Mouse (Mus musculus) intestine, embryonic 16.5 days (tissue): Measurements from ENCODE around the gene Smpd3. TPM values are rescaled to one million over a fixed set of nuclear protein-coding genes. Genes with fewer than 3 reads are reported as not detected.
A peak's percentile ranks its signal among the peaks of the same experiment; 100 is the strongest.

Experiments used
- ATAC-seq: fragments of 200-750 bp; cut with Nextera tagmentation; 2 replicates; pipeline ENCODE4 v1.8.0; 2017; ENCODE audit warnings: moderate TSS enrichment, moderate library complexity
- H3K27ac ChIP-seq: fragments of 300-500 bp; sonication (generic); 2 replicates; pipeline ENCODE4 v1.5.1; 2014; ENCODE audit warnings: mild to moderate bottlenecking, low read length
- H3K27me3 ChIP-seq: fragments of 300-500 bp; sonication (generic); replicated peaks from 2 replicates; pipeline ENCODE4 v1.6.1; 2014; ENCODE audit warnings: low read length, control low read depth, mixed read lengths; ENCODE audit not compliant: control insufficient read depth, insufficient read depth
- H3K36me3 ChIP-seq: fragments of 300-500 bp; sonication (generic); 2 replicates; pipeline ENCODE4 v1.6.1; 2014; ENCODE audit warnings: low read length, control low read depth; ENCODE audit not compliant: control insufficient read depth, insufficient read depth
- H3K4me1 ChIP-seq: fragments of 300-500 bp; sonication (generic); 2 replicates; pipeline ENCODE4 v1.6.1; 2014; ENCODE audit warnings: low read length, control low read depth, mixed read lengths; ENCODE audit not compliant: control insufficient read depth, insufficient read depth
- H3K4me2 ChIP-seq: fragments of 300-500 bp; sonication (generic); 2 replicates; pipeline ENCODE4 v1.6.1; 2014; ENCODE audit warnings: low read depth, low read length, control low read depth
- H3K4me3 ChIP-seq: fragments of 300-500 bp; sonication (generic); 2 replicates; pipeline ENCODE4 v1.5.1; 2014; ENCODE audit warnings: mild to moderate bottlenecking, low read length
- H3K9ac ChIP-seq: fragments of 300-500 bp; sonication (generic); 2 replicates; pipeline ENCODE4 v1.6.1; 2014; ENCODE audit warnings: low read depth, low read length
- H3K9me3 ChIP-seq: fragments of 300-500 bp; sonication (generic); 2 replicates; pipeline ENCODE4 v1.6.1; 2016; ENCODE audit warnings: low read length, control low read depth; ENCODE audit not compliant: control insufficient read depth
- WGBS: fragments of 180-500 bp; shearing (Covaris S2); extraction: QIAGEN DNeasy Blood & Tissue Kit; methylation state at CpG from one replicate; pipeline ENCODE4 v1.1.7; 2014; 5-methylcytosine and 5-hydroxymethylcytosine counted together
- polyA plus RNA-seq: library from polyadenylated mRNA; unstranded; fragments of >200 nt; fragmentation: Nextera tagmentation; extraction: Ambion mirVana; gene quantifications from 2 replicates; pipeline ENCODE4 v1.2.1, GENCODE M21; 2015

Gene Smpd3
- polyA plus RNA-seq, 1 experiment from 2014 or later, result 23.3 TPM

GRCm38 (mm10) chr8:106364278-106364677 is 26.5 kb upstream of the Smpd3 start:
- no peak overlapping the region for H3K4me2 ChIP-seq
- H3K4me3 ChIP-seq, result no peak overlapping the region
- H3K27ac ChIP-seq, result no peak overlapping the region
- H3K36me3 ChIP-seq, result no peaks in the 10 kb centered on the region
- WGBS, result 67% methylated on average over 8 of the region's 8 CpGs
- no peak overlapping the region for H3K9ac ChIP-seq
- H3K9me3 ChIP-seq, result no peaks in the 10 kb centered on the region
- H3K27me3 ChIP-seq, result no peaks in the 10 kb centered on the region
- no peaks in the 10 kb centered on the region for H3K4me1 ChIP-seq
- ATAC-seq, result no peak

GRCm38 (mm10) chr8:106363321-106363720 is 25.5 kb upstream of the Smpd3 start:
- H3K36me3 ChIP-seq, result no peaks in the 10 kb centered on the region
- no peak for ATAC-seq
- H3K27ac ChIP-seq, result no peak overlapping the region

GRCm38 (mm10) chr8:106359650-106360338 is 22.0 kb upstream of the Smpd3 start:
- Histone ChIP-seq H3K9ac (no peak overlapping the region), H3K27me3 (no peaks in the 10 kb centered on the region), H3K9me3 (no peaks in the 10 kb centered on the region), H3K4me2 (no peak overlapping the region), H3K36me3 (no peaks in the 10 kb centered on the region), H3K4me1 (no peaks in the 10 kb centered on the region), H3K4me3 (no peak overlapping the region), H3K27ac (no peak overlapping the region)
- WGBS, result 73% methylated on average over 4 of the region's 4 CpGs
- no peak for ATAC-seq

More at GRCm38 (mm10) chr8:106363321-106363720, 25.5 kb upstream of the Smpd3 start:
- H3K9me3 ChIP-seq, result no peaks in the 10 kb centered on the region
- H3K4me2 ChIP-seq, result no peak overlapping the region
- 72% methylated on average over 8 of the region's 8 CpGs for WGBS
- no peaks in the 10 kb centered on the region for H3K27me3 ChIP-seq
- no peak overlapping the region for H3K9ac ChIP-seq
- no peaks in the 10 kb centered on the region for H3K4me1 ChIP-seq
- no peak overlapping the region for H3K4me3 ChIP-seq

- no peak overlapping the region for H3K27ac ChIP-seq
- H3K9ac ChIP-seq, result no peak overlapping the region
- WGBS, result 62% methylated on average over 2 of the region's 2 CpGs
- ATAC-seq, result no peak
- no peaks in the 10 kb centered on the region for H3K4me1 ChIP-seq
- no peak overlapping the region for H3K4me3 ChIP-seq
- no peaks in the 10 kb centered on the region for H3K36me3 ChIP-seq
- H3K9me3 ChIP-seq, result no peaks in the 10 kb centered on the region
- no peaks in the 10 kb centered on the region for H3K27me3 ChIP-seq
- no peak overlapping the region for H3K4me2 ChIP-seq
Measured at GRCm38 (mm10) chr8:106351135-106351534, 13.3 kb upstream of the Smpd3 start.

GRCm38 (mm10) chr8:106349398-106349797 is 11.6 kb upstream of the Smpd3 start:
- Histone ChIP-seq H3K27me3 (no peaks in the 10 kb centered on the region), H3K4me3 (no peak overlapping the region), H3K9ac (no peak overlapping the region), H3K36me3 (no peaks in the 10 kb centered on the region), H3K9me3 (no peaks in the 10 kb centered on the region), H3K27ac (no peak overlapping the region), H3K4me1 (no peaks in the 10 kb centered on the region), H3K4me2 (no peak overlapping the region)
- WGBS, result 68% methylated on average over 11 of the region's 11 CpGs
- no peak for ATAC-seq

- no peak for ATAC-seq
- H3K9me3 ChIP-seq, result no peaks in the 10 kb centered on the region
- no peak overlapping the region for H3K4me2 ChIP-seq
- no peak overlapping the region for H3K4me3 ChIP-seq
- no peaks in the 10 kb centered on the region for H3K36me3 ChIP-seq
- H3K9ac ChIP-seq, result no peak overlapping the region
- H3K27me3 ChIP-seq, result no peaks in the 10 kb centered on the region
- WGBS, result 69% methylated on average over 6 of the region's 6 CpGs
- H3K27ac ChIP-seq, result no peak overlapping the region
- no peaks in the 10 kb centered on the region for H3K4me1 ChIP-seq
Measured at GRCm38 (mm10) chr8:106346123-106346522, 8.3 kb upstream of the Smpd3 start.

- H3K9ac ChIP-seq, result no peak overlapping the region
- H3K27ac ChIP-seq, result no peak overlapping the region
- H3K36me3 ChIP-seq, result no peaks in the 10 kb centered on the region
- no peaks in the 10 kb centered on the region for H3K9me3 ChIP-seq
- no peak overlapping the region for H3K4me2 ChIP-seq
- peaks cover 4% of the 10 kb centered on the region for H3K4me1 ChIP-seq
- no peak for ATAC-seq
- no peaks in the 10 kb centered on the region for H3K27me3 ChIP-seq
- H3K4me3 ChIP-seq, result no peak overlapping the region
- WGBS, result 68% methylated on average over 5 of the region's 5 CpGs
Measured at GRCm38 (mm10) chr8:106343471-106343870, 5.7 kb upstream of the Smpd3 start.

- no peak overlapping the region for H3K27ac ChIP-seq
- no peak overlapping the region for H3K4me2 ChIP-seq
- H3K9me3 ChIP-seq, result no peaks in the 10 kb centered on the region
- no peak overlapping the region for H3K9ac ChIP-seq
- H3K27me3 ChIP-seq, result no peaks in the 10 kb centered on the region
- ATAC-seq, result no peak
- H3K4me1 ChIP-seq, result peaks cover 4% of the 10 kb centered on the region
- H3K36me3 ChIP-seq, result no peaks in the 10 kb centered on the region
- H3K4me3 ChIP-seq, result no peak overlapping the region
- WGBS, result 44% methylated on average over 7 of the region's 7 CpGs
Measured at GRCm38 (mm10) chr8:106342828-106343227, 5.0 kb upstream of the Smpd3 start.

GRCm38 (mm10) chr8:106338741-106339209 is 987 bp upstream of the Smpd3 start:
- peaks cover 8% of the 10 kb centered on the region for H3K4me1 ChIP-seq
- ATAC-seq, result no peak
- H3K27me3 ChIP-seq, result peaks cover 18% of the 10 kb centered on the region; the same call in 1 of the 2 replicates
- 30% methylated on average over 8 of the region's 8 CpGs for WGBS
- H3K4me2 ChIP-seq, result peak overlapping the region; percentile 66
- H3K9ac ChIP-seq, result peak overlapping the region; percentile 44; the same call in 1 of the 2 replicates
- no peaks in the 10 kb centered on the region for H3K36me3 ChIP-seq
- peak overlapping the region; percentile 55 for H3K4me3 ChIP-seq
- no peak overlapping the region for H3K27ac ChIP-seq
- H3K9me3 ChIP-seq, result no peaks in the 10 kb centered on the region
